Mouse (Mus musculus) liver (tissue): Measurements from ENCODE around the gene Plg.
A peak's percentile ranks its signal among the peaks of the same experiment; 100 is the strongest.

Experiments
- DNase-seq: peaks from one replicate; pipeline ENCODE4 v3.0.0-alpha.2; 2020; ENCODE audit warnings: mixed read lengths

Gene Plg

DNA sequence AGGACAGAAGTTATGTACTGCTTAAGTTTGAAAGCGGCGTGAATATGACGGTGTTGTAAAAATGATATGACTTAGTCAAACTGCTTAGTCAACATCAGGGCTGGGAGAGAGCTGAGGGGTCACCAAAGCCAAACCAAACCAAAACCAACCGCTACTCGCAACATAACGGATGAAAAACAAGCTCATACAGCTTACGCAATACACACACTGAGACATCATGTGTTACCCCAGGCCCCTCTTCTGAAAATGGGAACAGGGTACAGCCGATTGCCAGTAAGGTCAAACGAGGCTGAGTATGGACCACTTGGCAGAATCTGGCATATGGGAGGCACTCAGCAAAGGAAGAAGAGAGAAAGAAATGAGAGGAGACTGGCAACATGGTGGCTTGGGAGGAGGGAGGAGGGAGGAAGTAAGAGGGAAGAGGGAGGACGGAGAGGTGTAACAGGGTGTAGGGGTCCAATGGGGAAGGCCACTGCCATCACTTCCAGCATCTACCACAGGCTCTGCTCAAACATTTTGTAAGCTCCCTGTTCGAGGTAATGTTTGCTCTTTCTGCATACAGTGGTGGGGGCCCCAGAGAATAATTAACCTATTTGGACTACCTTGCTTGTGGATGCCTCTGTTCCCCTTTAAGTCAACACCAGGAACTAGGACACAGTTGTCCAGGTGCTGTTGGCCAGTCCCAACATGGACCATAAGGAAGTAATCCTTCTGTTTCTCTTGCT lies at the start of gene Plg:
Plg (plus strand) TSS at position 628 of the 725 bp plus-strand sequence.
- DNase-seq = no peak

DNA sequence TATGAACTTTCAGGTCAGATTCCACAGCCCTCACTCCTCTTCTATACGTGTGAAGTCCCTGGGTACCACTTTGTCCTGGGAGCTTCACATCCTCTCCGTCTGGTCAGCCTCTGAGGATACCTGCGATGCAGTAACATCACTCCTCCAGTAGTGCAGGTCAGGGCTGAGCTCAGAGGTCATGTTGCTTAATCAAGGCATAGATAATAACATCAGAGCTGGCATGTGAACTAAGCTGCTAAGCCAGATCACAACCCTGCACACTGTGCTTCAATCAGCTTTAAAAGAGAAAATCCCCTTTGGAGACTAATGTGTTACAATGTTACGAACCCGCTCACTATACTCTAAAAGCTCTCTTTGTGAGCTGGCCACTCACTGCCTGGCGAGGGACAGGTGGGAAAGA lies 43.3 kb upstream of the Plg start:
- no peak for DNase-seq

DNA sequence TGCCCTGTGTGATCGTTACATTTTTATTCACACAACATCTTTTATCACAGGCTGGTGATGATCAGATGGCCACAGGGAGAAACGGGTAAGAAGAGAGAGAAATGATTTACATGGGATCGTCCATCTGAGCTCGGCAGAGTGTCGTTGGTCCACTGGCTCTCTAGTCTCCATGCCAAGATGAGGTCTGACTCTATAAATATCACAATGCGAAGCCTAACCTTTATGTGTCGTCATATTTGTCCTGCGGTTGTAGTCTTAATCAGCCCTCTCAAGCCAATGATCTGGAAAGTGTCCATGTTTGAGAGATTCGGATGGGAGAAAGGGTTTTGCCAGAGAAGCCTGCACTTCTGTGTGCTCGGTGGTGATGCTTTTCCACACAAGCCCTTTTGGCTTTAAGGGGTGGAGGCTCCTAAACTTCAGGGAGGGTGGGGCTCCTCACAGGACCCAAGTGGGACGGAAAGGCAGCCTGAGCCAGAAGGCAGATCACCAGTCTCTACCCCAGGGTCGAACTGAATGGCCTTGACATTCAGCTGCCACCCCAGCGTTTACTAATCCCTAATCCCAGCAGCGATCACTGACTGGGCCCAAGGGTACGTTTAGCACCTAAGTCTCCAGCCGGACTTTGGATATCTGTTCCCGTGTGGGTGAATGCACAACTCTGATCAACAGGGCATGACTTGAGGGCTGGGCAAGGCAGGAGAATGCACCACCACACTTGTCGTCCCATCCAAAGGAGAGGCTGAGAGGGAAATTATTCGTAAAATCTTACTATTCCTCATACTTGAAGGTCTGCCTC lies 42.1 kb upstream of the Plg start:
- no peak for DNase-seq

- DNase-seq = no peak
These were observed 41.3 kb upstream of the Plg start for GRCm38 (mm10) chr17:12337156-12337555.

DNA sequence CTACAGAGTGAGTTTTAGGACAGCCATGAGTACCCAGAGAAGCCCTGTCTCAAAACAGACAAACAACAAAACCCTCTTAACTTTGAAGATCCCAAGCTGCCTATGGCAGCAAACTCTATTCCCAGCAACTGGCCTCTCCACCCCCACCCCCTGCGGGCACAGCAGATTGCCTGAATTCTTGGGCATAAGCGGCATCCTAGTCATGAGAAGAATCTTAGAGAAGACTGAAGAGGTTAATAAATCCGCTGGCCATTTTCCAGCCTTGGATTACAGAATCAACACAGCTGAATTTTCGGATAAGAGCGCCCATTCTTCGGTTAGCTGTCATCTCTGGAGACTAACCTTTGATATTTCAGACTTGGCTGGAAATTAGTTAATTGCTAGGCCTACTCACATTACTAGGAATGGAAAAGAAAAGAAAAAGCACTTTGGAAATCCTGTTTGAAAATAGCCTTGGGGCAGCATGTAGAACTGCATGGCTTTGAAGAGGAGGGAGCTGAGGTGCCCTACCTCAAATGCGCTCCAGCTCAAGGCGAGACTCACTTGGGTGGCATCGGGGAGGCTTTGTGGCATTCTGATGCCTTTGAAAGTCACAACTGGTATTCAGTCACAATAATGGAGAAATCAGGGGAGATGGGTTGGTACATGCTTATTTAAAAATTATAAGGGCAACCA lies 34.6 kb upstream of the Plg start:
- DNase-seq = no peak

GRCm38 (mm10) chr17:12347462-12347861 lies 30.9 kb upstream of the Plg start:
- no peak for DNase-seq

- no peak for DNase-seq
These were observed 26.8 kb upstream of the Plg start for GRCm38 (mm10) chr17:12351564-12351963.

DNA sequence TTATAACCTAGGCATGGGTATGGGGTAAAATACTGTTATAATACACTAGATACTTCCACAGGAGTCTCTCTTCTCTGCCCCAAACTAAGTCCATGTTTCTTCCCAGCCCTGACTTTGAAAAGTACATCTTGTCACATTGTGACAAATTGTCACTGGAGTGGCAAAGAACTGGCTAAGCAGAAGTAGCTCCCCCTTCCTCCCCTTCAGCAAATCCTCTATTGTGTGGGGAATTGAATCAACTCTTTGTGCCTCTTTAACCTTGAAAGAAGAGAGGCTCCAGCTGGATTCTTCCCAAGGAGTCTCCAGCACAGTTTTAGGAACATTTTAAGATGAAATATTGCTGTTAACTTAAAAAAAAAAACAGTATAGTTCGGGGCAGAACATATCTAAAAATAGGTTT lies 25.6 kb upstream of the Plg start:
- no peak for DNase-seq

DNA sequence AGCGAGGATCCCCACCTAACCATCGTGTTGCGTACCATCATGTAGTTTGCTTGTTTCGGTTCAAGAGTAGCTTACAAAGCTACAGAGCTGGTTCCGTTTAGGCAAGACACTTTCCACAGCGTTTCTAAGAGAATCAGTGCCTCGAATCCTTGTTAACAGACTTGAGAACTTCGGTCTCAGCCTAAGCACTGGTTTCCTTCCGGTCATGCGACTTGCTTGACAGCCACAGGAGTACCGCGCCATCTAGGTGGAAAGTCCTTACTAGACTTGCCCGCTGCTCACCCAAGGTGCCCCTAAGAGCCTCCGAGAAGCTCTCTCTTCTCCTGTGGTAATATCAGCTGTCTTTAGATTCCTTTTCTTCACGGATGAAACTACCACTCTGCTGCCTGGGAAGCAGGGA lies 18.5 kb upstream of the Plg start:
- no peak for DNase-seq

DNA sequence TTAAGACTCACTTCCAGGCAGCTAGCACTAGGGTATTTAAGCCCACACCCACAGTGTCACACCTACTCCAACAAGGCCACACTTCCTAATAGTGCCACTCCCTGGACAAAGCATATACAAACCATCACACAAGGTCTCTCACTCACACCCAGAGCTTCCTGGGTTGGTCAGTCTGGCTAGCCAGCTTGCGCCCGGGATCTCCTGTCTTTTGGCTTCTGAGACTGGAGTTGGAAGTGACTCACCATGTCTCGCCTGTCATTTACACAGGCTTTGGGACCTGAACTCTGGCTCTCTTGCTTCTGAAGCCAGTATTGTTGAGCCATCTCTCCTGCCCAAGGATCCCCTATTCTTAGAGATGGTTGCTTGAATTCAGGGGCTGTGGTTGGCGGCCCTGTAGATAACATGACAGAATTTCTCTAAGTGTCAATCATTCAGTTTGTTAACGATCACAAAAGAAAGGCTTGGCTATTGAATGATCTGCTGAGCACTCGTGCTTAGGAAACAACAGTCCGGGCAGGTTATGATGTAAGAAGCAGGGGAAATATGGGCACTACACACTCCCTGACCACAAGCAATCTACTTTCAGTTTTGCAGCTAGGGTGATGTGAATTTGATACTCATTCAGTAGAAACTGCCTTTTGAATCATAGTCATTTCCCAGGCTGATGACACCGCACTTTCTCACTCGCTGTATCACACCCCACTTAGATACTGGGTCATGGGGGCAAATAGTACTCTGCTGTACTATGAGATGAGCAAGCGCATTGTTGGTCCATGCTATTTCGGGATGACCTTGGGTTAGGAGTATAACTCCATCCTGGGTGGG lies 14.6 kb upstream of the Plg start:
- DNase-seq = no peak

DNA sequence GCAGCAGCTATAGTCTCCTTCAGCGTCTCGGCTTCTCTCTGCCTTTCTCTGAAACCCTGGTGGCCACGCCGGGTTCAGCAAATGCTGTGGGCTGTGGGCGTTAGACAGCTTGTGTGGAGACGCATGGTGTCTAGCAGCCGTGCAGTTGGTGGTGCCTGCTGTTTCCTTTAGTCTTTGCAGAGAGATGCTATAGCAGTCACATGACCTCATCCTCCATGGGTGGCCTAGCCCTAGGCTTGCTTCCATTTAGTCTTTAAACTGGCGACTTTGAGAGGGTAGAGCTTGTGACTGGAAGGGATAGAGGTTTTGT lies 14.0 kb upstream of the Plg start:
- DNase-seq = no peak

DNA sequence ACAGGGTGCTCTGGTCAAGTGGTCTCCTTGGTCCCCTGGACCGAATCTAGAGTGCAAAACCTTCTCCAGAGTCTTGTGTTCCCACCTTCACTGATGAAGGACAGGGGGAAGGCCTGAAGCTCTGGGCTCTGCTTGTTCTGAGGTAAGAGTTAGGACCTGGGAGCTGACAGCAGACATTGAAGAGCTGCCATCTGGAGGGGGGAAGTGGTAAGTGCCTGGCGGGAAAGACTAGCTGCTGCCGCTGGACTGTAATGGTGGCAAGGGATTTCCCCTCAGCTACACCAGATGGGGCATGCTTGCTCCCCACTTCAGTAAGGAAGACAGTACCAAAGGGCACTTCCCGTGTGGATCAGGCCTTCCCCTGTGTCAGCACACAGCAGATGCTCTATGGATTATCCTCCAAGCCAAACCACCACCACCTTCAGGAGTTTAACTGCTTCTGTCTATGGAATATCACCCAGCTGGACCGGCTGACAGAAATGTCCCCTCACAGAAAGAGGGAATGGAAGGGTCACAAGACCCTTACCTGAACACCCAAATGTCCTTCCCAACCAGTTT lies 11.0 kb upstream of the Plg start:
- DNase-seq = peak; percentile 52

GRCm38 (mm10) chr17:12369393-12369792 lies 9.0 kb upstream of the Plg start:
- no peak for DNase-seq

DNA sequence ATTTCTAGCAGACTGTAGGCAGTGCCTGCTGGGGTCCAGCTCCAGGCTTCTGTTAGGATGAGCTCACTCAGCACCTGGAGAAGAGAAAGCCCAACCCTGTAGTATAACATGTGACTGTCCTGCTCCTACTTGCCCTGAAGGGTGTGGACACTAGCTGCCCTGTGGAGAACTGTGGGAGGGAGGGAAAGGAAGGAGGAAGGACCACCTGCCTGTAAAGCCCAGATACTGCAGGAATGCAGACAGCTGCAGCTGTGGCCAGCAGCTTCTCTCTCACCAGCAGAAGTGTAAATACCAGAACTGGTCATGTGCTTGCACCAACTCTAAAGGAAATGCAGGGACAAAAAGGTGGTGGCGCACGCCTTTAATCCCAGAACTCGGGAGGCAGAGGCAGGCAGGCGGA lies 8.1 kb upstream of the Plg start:
- DNase-seq = no peak

- peak; percentile 27 for DNase-seq
These were observed 7.0 kb upstream of the Plg start for GRCm38 (mm10) chr17:12371310-12371925.

GRCm38 (mm10) chr17:12372021-12372420 lies 6.4 kb upstream of the Plg start:
- peak; percentile 80 for DNase-seq

- no peak for DNase-seq
These were observed 4.7 kb upstream of the Plg start for GRCm38 (mm10) chr17:12373601-12374144.

DNA sequence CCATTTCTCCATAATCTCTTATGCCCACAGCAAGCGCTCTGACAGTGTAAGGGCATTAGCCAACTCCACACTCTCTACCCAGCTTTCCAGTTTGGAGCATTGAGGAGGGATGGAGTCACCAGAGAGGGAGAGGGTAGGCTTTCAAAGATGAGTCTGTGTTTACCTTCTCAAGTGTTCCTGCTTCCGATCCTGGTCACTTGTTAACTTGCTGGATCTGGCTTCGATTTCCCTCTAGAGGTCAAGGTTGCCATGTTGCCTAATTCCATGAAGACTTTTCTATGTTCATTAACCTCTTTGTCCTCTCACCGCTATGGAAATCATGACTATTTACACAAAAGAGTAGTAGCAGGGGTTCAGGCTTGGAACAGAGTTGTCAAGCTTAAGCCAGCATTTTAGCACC lies 1.9 kb downstream of the Plg start:
- DNase-seq = no peak

GRCm38 (mm10) chr17:12381579-12381978 lies 3.2 kb downstream of the Plg start:
- DNase-seq = no peak

DNA sequence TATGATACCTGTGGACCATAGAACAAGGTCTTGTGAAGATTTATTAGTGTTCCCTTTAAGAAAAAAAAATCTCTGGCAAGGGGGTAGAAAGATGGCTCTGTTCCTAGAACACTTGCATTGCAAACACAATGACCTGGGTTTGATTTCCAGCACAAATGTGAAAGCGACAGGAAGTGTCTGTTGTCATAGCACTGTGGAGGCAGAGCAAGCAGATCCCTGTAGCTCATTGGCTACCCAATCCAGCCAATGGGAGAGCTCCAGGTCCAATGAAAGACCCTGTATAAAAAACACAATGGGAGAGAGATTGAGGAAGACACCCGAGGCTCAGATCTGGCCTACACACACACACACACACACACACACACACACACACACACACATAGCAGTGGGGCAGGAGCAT lies 4.1 kb downstream of the Plg start:
- no peak for DNase-seq

DNA sequence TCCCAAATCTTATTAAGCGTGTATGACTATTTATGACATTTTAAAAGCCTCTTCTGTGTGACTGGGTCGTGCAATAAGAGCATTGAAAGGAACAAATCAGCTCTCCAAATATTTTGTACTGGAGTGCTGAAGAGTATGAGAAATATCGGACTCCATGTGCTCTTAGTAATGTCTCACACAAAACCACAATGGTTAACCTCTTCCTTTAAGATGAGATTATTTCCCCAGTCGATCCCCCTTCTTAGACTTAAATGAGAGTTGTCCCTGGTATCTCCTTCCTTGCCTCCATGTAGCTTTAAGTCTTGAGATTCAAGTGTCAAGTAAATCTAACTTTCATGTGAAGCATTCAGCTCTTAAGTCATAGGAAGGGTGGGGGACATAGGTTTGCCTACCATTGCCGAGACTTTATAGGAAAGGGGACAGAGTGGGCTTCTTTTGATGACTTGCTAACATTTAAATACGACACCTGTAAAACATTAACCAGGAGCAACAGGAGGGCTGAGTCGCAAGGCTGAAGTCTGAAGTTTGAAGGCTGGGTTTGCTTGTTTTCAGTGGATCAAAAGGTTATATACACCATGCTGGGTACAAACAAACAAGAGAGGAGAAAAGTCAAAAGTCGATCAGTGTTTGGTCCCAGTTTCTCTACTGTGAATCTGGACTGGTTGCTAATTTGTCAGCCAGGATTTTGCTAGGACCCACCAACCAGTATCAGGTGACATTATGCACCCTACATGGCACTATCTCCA lies 6.8 kb downstream of the Plg start:
- no peak for DNase-seq
